Mouse (Mus musculus): ENCODE measurements around the gene Nbl1. TPM values are rescaled to one million over a fixed set of nuclear protein-coding genes. Genes with fewer than 3 reads are reported as not detected.

Gene Nbl1
- polyA plus RNA-seq, 1 experiment from 2014 or later: 53.6 TPM

DNA sequence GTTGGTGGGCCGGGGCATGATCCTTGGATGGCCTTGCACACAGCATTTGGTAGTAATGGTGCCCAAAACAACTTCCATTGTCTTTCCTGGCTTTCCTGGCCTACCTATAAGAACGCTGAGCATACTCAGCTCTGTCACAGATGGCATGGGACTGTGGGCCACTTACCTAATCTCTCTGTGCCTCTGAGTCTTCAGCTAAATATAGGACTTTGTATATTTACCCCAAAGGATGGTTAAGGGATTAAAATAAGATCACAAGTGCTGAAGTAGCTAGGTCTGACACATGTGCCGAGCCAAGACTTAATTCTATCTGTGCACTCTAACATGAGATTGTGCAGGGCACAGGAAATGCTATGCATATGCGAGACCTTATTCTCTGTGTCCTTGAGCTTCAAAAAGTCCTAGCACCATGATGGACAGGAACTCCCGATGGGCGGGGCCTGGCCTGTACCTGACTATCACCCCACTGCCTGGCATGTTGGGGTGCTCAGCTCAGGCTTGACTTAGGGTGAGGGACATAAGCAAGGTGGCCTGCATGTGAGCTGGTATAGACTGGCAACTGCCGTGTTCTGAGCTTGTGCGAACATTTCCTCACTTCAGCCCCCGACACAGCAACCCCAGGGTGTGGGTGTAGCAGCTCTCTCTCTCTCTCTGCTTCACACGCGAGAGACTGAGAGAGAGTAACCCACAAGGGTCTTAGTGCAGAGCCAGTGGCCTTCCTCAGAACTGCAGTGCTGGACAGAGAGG is 59.4 kb downstream of the Nbl1 start:
- Histone ChIP-seq H3K27me3 (ENCODE audit: control insufficient read depth, insufficient read depth, low read length) (no peaks in the 10 kb centered on the region), H3K9me3 (ENCODE audit: control insufficient read depth, low read length) (no peaks in the 10 kb centered on the region), H3K36me3 (ENCODE audit: control insufficient read depth, insufficient read depth, low read length) (0 out of 2 replicates have a peak, but pooled peaks cover 4% of the 10 kb centered on the region), H3K4me3 (ENCODE audit: low read depth, low read length) (no peak overlapping the region), H3K4me1 (replicated peaks; ENCODE audit: control insufficient read depth, insufficient read depth) (no peaks in the 10 kb centered on the region), H3K4me2 (replicated peaks; ENCODE audit: low read depth) (no peak overlapping the region), H3K27ac (replicated peaks) (no peak overlapping the region), H3K9ac (ENCODE audit: low read length) (no peak overlapping the region)
- no peak for DNase-seq (ENCODE audit: low spot score)
- TF ChIP-seq CTCF (IDR thresholded peaks at IDR 0.05; ENCODE audit: low read depth): no peak
- no peak for TF ChIP-seq EP300 (optimal IDR thresholded peaks at IDR 0.05)
- 74% methylated on average over 11 of the region's 11 CpGs for WGBS
- no peak for ATAC-seq (ENCODE audit: low FRiP score, low TSS enrichment)

DNA sequence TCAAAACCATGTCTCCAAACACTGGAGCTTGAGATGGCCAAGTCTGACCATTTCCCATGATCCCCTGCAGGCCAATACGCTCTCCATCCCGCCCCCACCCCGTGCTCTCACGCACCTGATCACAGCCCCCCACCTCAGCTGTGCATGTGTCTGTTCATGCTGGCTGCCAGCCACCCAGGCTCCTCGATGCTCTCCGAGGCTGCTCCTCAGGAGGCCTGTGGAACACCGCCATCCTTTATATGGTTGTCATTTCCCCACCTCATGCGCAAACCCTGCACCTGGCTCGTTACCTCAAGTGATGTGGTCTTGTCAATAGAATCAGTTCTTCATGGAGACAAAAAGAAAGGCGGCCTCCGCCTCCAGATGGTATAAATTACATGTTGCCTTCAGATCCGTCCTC is 60.3 kb downstream of the Nbl1 start:
- Histone ChIP-seq H3K4me3 (ENCODE audit: low read depth, low read length) (no peak overlapping the region), H3K9ac (ENCODE audit: low read length) (no peak overlapping the region), H3K27ac (replicated peaks) (no peak overlapping the region), H3K27me3 (ENCODE audit: control insufficient read depth, insufficient read depth, low read length) (no peaks in the 10 kb centered on the region), H3K4me2 (replicated peaks; ENCODE audit: low read depth) (no peak overlapping the region), H3K9me3 (ENCODE audit: control insufficient read depth, low read length) (no peaks in the 10 kb centered on the region), H3K4me1 (replicated peaks; ENCODE audit: control insufficient read depth, insufficient read depth) (no peaks in the 10 kb centered on the region), H3K36me3 (ENCODE audit: control insufficient read depth, insufficient read depth, low read length) (0 out of 2 replicates have a peak, but pooled peaks cover 4% of the 10 kb centered on the region)
- DNase-seq (ENCODE audit: low spot score) (no peak), ATAC-seq (ENCODE audit: low FRiP score, low TSS enrichment) (no peak)
- 80% methylated on average over 12 of the region's 12 CpGs for WGBS
- TF ChIP-seq CTCF (IDR thresholded peaks at IDR 0.05; ENCODE audit: low read depth): no peak
- no peak for TF ChIP-seq EP300 (optimal IDR thresholded peaks at IDR 0.05)

Other genes with a start within 250 kb of the Nbl1 start
- gene Pla2g5, start 229.5 kb downstream of the Nbl1 start, polyA plus RNA-seq (2015; fragmentation: Nextera tagmentation; extraction: Ambion mirVana): 0.28 and 0.34 TPM in 2 replicates
- not detected in 2 replicates for gene Gm13030, start 219.0 kb downstream of the Nbl1 start, polyA plus RNA-seq (2015; fragmentation: Nextera tagmentation; extraction: Ambion mirVana)
- gene Pla2g2e, start 215.1 kb downstream of the Nbl1 start, polyA plus RNA-seq (2015; fragmentation: Nextera tagmentation; extraction: Ambion mirVana): 0.22 TPM in 1 of 2 replicates, not detected in the other
- gene Otud3, start 179.0 kb downstream of the Nbl1 start, polyA plus RNA-seq (2015; fragmentation: Nextera tagmentation; extraction: Ambion mirVana): 2.4 and 2.6 TPM in 2 replicates
- gene Rnf186, start 125.9 kb downstream of the Nbl1 start, polyA plus RNA-seq (2015; fragmentation: Nextera tagmentation; extraction: Ambion mirVana): 17.6 and 24.8 TPM in 2 replicates
- gene Tmco4, start 120.1 kb downstream of the Nbl1 start, polyA plus RNA-seq (2015; fragmentation: Nextera tagmentation; extraction: Ambion mirVana): 10.3 and 10.8 TPM in 2 replicates
- gene Htr6, start 17.4 kb downstream of the Nbl1 start, polyA plus RNA-seq (2015; fragmentation: Nextera tagmentation; extraction: Ambion mirVana): 0.05 TPM in 1 of 2 replicates, not detected in the other
- gene Minos1, start 38.1 kb upstream of the Nbl1 start, polyA plus RNA-seq (2015; fragmentation: Nextera tagmentation; extraction: Ambion mirVana): 569 and 588 TPM in 2 replicates
- 341 and 344 TPM in 2 replicates for gene Capzb, start 99.9 kb upstream of the Nbl1 start, polyA plus RNA-seq (2015; fragmentation: Nextera tagmentation; extraction: Ambion mirVana)
- 20.9 and 22.2 TPM in 2 replicates for gene Pqlc2, start 217.7 kb upstream of the Nbl1 start, polyA plus RNA-seq (2015; fragmentation: Nextera tagmentation; extraction: Ambion mirVana)
- 73.2 and 73.8 TPM in 2 replicates for gene Akr7a5, start 217.8 kb upstream of the Nbl1 start, polyA plus RNA-seq (2015; fragmentation: Nextera tagmentation; extraction: Ambion mirVana)